Mouse (Mus musculus) natural killer cell, adult 2 months (primary cell): Measurements from ENCODE around the gene Cyp26a1.

Experiments used
- DNase-seq, 2 experiments: peaks; one replicate each; pipeline ENCODE4 v3.0.0; 2022; ENCODE audit warnings: low spot score in 2 of 2

Gene Cyp26a1

DNA sequence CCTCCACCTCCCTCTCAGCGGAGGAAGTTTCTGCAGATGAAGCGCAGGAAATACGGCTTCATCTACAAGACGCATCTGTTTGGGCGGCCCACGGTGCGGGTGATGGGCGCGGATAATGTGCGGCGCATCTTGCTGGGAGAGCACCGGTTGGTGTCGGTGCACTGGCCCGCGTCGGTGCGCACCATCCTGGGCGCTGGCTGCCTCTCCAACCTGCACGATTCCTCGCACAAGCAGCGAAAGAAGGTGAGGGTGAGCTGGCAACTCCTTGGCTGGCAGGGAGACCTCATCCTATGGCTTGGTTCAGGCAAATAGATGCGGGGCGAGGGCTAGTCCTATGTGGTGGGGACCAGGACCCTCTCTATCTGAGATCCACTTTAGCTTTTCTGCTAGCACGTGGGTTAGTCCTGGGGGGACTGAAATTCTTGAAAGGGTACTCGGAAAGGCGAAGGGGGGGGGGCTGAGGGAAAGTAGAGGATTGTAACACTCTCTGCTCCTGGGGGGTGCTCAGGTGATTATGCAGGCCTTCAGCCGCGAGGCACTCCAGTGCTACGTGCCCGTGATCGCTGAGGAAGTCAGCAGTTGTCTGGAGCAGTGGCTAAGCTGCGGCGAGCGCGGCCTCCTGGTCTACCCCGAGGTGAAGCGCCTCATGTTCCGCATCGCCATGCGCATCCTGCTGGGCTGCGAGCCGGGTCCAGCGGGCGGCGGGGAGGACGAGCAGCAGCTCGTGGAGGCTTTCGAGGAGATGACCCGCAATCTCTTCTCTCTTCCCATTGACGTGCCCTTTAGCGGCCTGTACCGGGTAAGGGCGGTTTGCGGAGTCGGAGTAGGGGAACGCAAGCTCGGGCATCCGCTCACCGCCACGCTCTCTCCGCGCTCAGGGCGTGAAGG is 919 bp downstream of the Cyp26a1 start:
- DNase-seq: no peak

DNA sequence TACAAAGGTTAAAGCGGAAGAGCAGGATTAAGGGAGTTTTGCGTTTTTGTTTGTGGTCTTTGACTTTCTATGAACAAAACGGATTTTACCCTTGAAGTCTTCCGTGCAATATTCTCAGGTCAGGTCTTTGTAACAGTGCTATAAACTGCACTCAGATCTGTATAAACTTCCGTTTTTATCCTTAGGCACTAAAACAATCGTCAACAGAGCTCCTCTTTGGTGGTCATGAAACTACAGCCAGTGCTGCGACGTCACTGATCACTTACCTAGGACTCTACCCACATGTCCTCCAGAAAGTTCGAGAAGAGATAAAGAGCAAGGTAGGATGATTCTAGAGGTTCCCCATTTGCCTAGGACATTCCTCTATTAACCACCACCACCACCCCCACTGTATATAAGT is 2.1 kb downstream of the Cyp26a1 start:
- DNase-seq: no peak

DNA sequence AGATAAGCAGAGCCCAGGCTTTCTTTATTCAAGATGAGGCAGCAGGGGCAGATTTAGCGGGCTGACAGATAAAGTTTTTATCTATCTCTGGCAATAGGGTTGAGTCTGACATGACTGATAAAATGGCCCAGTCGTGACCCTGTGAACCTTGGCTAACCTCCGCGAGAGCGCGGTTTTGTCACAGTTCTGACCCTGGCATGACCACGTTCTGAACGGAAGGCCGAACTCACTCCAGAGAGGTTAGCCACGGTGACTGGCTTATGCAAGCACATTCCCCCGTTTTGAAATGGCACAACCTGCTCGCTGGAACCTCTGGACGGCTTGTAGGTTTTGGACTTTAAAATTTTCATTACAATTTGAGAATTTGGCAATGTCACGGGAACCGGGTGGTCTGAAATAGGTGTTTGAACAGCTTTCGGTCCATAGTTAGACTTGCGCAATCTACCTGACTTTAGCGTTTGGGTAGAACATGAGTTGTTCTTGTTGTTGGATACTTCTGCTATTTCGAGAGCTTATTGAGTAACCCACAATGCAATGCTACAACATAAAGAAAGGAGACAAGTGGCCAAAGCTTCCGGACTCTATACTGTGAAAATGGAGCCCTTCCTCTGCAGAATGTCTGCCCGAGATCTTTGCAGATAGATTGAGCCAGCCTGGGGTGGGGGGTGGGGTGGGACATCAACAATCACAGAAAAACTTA is 4.9 kb downstream of the Cyp26a1 start:
- DNase-seq: no peak

DNA sequence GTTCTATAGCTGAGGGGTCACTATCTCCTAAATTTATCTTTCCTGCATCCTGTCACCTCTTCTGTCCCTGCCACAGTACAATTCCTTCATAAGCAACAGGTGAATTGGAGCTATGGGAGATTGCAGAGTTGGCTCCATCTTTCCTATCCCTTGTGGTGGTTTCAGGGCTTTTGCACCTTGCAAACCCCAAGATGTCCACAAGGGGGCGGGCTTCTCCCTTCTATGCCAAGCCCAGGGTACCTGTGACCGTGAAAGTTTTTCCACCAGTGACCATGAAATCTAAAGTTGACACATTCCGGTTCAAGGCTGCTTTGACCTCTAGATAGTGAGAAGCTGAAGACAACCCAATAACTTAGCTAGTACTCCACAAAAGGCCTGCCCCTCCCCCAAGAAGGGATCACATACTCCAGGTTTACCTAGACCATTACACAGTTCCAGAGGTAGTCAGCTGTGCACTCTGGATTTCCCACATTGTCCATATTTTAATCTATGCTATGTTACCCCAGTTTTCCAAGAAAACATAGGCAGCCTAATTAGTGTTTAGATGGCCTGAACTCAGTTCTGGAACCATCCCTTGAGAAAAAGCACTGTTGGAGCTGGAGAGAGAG is 6.4 kb downstream of the Cyp26a1 start:
- peak; percentile 29 to 58 for DNase-seq

DNA sequence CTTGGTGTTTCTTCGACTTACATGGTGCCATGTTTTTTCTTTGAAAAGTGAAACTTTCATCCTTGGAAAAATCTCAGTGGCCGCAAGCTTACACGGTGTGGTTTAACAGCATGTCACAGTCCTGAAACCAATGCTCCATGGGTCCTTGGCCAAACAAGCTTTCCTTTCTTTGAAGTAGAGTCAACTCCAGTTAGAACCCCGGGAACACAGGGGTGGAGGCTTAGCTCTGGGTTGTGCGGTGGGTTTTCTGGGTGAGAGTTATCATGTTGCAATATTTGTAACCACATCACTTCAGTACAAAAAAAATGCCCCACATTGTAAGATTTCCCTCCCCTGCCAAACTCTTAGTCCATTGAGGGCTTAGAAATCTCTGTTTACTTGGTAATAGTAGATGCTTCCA is 8.1 kb downstream of the Cyp26a1 start:
- no peak for DNase-seq

DNA sequence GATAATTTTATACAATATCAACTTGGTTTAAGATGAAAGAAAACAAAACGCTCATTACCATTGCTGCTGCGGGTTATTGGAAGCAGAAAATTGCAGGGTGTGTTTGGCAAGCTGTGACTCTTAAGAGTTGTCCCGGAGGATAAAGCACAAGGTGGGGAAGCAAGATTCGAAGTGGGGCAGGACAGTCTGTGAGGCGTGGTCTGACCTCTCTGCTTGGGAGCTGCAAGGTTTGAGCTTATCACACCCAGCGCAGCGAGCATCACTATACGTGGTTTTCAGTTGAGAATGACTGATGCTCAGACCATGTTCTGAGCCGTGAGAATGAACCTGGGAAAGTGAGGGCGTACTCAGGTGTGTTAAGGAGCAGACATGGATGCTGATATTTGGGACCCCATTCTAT is 17.1 kb downstream of the Cyp26a1 start:
- DNase-seq: no peak

DNA sequence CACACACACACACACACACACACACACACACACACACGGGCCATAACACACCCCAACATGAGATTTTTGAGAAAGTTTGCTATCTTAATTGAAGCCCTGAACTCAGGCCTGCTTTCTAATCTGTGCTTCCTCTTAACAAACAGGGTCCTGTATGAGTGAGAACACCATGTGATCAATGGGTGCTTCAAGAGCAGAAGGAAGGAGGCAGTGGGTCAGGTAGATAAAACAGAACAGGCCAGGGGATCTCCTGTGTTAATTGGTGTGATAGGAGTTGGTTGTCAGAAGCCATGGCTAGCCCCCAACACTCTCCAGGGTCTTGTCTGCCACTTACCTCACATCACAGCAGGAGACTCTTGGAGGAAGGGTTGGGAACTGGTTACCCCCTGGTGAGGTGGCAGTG is 18.4 kb downstream of the Cyp26a1 start:
- DNase-seq: no peak

DNA sequence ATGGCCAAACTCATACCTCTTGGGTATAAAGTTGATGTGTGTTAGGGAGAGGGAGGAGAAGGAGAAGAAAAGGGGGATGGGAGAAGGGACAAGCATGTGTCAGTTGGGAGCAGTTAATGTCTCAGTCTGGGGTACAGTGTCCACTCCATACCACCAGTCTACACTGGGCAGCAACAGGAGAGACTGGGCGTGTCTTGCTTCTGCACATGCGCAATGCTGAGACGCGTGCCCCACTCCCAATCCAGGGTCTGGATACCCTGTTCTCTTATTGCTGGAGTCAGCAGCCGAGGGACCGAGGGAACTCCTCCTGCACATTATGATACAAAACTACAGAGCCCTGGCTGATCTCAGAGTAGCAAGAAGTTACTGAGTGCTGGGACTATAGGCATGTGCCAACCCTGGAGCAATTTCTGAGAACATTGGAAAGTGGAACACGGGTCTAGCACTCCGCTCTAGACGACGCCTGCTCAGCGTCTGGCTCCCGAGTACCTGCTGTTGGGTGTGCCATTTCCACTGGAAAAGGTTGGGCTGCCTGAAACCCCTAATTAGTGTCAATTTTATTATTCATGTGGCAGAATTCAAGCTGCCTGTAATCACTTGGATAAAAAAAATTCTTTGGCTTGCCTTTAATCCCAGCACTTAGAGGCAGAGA is 19.1 kb downstream of the Cyp26a1 start:
- DNase-seq: no peak

DNA sequence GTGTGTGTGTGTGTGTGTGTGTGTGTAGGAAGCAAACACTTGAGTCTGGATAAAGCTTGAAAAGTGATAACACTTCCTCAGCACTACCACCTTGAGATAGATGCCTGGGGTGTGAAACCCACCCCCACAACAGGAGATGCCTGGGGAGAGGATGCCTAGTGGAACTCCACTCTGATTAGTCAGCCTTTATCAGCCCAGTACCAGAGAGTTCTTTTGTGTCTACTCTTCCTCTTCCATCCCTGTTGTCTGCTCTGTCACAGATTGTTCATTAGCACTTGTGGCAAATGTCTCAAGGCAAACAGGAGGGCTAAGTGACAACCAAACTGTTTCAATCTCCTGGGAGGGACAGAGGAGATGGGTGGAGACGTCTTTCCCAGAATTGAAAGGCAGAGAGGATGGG is 21.6 kb downstream of the Cyp26a1 start:
- DNase-seq: no peak

DNA sequence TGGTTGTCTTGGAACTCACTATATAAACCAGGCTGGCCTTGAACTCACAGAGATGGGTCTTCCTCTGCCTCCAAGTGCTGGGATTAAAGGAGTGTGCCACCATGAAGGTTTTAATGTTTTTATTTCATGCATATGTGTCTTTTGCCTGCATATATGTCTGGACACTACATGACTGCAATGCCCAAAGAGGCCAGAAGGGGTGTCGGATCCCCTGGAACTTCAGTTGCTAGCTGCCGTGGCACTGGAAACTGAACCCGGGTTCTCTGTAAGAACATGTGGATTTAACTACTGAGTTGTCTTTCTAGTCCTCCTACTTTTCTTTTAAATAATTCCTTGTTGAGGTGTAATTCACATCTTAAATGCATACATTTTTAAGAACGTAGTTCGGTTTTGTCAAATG is 27.0 kb downstream of the Cyp26a1 start:
- no peak for DNase-seq

DNA sequence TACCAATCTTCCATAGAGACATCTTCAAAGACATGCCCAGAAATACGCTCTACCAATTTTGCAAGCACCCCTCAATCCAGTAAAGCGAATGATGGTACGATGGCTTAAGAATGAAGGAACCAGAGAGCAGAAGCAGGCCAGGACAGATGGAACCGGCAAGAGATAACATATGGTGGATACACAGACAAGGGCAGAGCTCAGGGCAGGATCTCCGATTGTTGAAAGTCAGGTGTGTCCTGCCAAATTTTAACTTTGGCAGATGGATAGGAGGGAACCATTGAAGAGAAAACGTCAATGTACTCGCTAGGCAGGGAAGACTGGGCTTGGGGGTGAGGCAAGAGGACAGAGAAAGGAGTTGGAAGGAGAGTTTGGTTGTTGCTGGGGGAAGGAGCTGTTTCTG is 29.0 kb downstream of the Cyp26a1 start:
- DNase-seq: no peak

DNA sequence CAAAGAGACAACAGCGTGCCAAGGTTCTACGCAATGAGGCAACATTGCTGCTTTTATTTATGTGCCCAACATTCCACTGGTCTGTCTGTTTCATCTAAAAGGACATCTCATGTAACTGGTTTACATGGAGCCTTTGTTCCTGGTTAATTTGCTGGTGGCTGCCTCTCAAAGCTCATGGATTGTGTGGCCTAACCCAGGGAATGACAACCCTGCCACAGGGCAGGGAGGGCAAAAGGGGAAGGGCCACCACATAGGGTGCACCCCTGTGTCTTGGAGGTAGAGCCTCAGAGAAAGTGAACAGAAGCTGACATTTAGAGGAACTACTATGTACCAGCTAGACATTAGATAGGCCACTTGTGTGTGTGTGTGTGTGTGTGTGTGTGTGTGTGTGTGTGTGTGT is 29.8 kb downstream of the Cyp26a1 start:
- no peak for DNase-seq

DNA sequence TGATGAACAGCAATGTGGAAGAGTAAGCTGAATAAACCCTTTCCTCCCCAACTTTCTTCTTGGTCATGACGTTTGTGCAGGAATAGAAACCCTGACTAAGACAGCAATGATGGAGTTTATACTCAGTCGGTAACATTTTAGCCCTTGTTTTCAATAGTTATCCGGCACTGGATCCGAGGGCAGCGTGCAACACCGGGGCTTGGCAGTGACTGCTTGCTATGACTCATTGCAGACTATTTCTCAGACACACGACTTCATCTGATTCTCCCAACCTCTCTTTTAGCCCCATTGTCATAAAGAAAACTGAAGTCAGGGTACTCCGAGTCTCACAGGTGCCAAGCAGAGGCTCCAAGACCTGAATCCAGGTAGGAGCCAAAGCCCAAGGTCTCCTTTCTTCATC is 37.8 kb downstream of the Cyp26a1 start:
- no peak for DNase-seq

DNA sequence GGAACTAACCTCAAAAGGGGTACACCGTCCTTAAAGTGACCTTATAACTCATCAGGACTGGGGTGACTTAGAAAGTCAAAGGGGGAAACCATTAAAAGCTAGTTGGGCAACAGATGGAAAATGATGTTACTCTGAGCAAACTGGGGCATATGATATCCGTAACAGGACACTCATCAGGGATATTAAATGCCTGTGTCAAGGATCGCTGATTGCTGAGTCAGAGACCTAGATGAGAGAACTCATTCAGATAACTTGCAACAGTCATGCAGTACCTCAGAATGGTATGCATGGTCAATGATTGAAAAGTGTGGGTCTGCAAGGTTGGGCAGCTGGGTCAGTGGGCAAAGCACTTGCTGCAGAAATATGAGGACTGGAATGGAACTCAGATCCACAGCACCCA is 41.0 kb downstream of the Cyp26a1 start:
- DNase-seq: no peak

DNA sequence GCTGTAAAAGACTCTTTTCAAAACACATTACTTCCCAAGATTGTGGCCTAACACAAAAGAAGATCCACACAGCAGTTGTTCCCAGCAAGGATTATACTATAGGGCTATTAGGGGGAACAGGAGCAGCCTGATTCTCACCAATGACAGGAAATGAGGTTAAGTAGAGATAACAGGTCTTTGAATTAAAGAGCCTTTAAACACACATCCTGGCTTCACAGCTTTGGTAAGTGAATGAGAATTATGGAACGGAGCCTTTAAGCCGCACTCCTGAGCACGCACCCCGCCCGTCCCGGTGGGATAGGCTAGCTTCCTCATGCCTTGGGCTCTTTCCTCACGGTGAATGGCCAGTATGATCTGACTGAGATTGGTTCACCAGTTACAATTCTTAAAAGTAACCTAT is 42.4 kb downstream of the Cyp26a1 start:
- no peak for DNase-seq
